Mouse (Mus musculus): Measurements from ENCODE around the gene Slc25a18. TPM values are rescaled to one million over a fixed set of nuclear protein-coding genes. Genes with fewer than 3 reads are reported as not detected.
A peak's percentile ranks its signal among the peaks of the same experiment; 100 is the strongest.

Gene Slc25a18
- polyA plus RNA-seq, 1 experiment from 2014 or later: 19.9 TPM

DNA sequence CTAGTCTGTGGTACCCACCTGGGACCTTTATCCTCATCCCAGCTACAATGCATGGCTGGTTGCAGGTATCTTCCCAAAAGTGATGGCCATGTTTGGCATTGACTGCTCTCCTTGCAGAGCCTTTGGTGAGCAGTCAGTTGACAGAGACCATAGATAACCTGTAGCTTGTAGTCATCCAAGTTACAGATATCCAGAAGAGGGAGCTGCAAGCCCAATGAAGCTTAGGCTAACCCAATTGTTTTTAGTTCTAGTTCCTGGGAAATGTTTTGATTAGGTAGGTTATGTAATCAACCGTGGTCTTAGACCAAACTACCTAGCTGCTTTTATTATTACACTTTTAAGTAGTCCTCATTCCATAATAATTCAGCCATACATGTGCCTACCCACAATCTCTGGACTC, 2.0 kb upstream of the Slc25a18 start:
- H3K9ac ChIP-seq (ENCODE audit: low read depth, low read length): no peak overlapping the region
- no peak overlapping the region for H3K4me3 ChIP-seq (ENCODE audit: low read depth, low read length)
- H3K27me3 ChIP-seq (ENCODE audit: control insufficient read depth, insufficient read depth, low read depth, low read length): no peaks in the 10 kb centered on the region
- no peaks in the 10 kb centered on the region for H3K9me3 ChIP-seq (replicated peaks; ENCODE audit: control insufficient read depth, low read length, poor library complexity, severe bottlenecking)
- no peaks in the 10 kb centered on the region for H3K36me3 ChIP-seq (ENCODE audit: control insufficient read depth, insufficient read depth, low read length)
- H3K4me2 ChIP-seq (ENCODE audit: low read length): no peak overlapping the region
- 91% methylated on average over 1 of the region's 1 CpGs for WGBS
- ATAC-seq: no peak
- H3K4me1 ChIP-seq (ENCODE audit: control insufficient read depth, insufficient read depth, low read length): peaks cover 11% of the 10 kb centered on the region
- H3K27ac ChIP-seq (ENCODE audit: low read length): no peak overlapping the region

DNA sequence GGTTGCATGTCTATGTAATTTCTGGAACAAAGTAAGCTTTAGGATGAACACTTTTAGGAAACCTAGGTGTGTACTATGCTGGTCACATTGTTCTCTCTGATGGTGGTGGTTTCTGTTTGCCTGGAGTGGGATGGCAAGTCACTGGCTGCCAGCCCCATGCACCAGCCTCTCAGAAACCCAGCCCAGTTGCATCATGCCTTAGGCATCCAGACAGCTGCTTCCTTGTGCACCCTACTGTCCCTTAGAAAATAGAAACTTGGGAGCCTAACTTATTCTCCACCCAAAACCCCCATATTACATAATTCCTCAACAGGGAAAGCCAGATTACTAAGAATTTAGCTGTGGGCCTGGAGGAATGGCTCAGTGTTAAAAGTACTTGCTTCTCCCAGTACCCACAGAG, 1.4 kb upstream of the Slc25a18 start:
- H3K27ac ChIP-seq (ENCODE audit: low read length): no peak overlapping the region; the same call in 1 of the 2 replicates
- no peaks in the 10 kb centered on the region for H3K9me3 ChIP-seq (replicated peaks; ENCODE audit: control insufficient read depth, low read length, poor library complexity, severe bottlenecking)
- ATAC-seq: no peak
- H3K4me1 ChIP-seq (ENCODE audit: control insufficient read depth, insufficient read depth, low read length): peaks cover 11% of the 10 kb centered on the region
- H3K27me3 ChIP-seq (ENCODE audit: control insufficient read depth, insufficient read depth, low read depth, low read length): no peaks in the 10 kb centered on the region
- no peaks in the 10 kb centered on the region for H3K36me3 ChIP-seq (ENCODE audit: control insufficient read depth, insufficient read depth, low read length)
- no peak overlapping the region for H3K4me3 ChIP-seq (ENCODE audit: low read depth, low read length)
- H3K9ac ChIP-seq (ENCODE audit: low read depth, low read length): no peak overlapping the region
- no peak overlapping the region for H3K4me2 ChIP-seq (ENCODE audit: low read length)

DNA sequence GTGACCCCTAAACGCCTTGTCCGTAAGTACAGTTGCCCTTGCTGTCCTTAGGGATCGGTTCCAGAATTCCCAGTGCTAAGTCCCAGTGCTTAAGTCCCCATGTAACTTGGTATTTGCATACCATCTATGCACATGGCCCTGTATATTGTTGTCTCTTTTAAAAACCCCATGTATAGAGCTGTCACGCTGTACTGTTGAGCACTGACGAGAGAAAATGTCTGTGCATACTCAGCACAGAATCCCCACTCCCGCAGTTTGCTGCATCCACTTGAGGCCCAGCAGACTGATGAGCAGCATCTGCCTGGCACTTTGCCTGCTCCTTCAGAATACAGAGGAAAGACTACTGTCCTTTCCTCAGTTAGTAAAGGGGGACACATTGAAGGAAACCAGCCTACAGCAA, 385 bp downstream of the Slc25a18 start:
- Histone ChIP-seq H3K4me3 (ENCODE audit: low read depth, low read length) (no peak overlapping the region), H3K9me3 (replicated peaks; ENCODE audit: control insufficient read depth, low read length, poor library complexity, severe bottlenecking) (no peaks in the 10 kb centered on the region), H3K36me3 (ENCODE audit: control insufficient read depth, insufficient read depth, low read length) (no peaks in the 10 kb centered on the region), H3K27me3 (ENCODE audit: control insufficient read depth, insufficient read depth, low read depth, low read length) (no peaks in the 10 kb centered on the region), H3K4me2 (ENCODE audit: low read length) (peak overlapping the region; percentile 33), H3K9ac (ENCODE audit: low read depth, low read length) (no peak overlapping the region), H3K4me1 (ENCODE audit: control insufficient read depth, insufficient read depth, low read length) (peaks cover 11% of the 10 kb centered on the region), H3K27ac (ENCODE audit: low read length) (peak overlapping the region; percentile 74)
- 40% methylated on average over 6 of the region's 6 CpGs for WGBS
- no peak for ATAC-seq

DNA sequence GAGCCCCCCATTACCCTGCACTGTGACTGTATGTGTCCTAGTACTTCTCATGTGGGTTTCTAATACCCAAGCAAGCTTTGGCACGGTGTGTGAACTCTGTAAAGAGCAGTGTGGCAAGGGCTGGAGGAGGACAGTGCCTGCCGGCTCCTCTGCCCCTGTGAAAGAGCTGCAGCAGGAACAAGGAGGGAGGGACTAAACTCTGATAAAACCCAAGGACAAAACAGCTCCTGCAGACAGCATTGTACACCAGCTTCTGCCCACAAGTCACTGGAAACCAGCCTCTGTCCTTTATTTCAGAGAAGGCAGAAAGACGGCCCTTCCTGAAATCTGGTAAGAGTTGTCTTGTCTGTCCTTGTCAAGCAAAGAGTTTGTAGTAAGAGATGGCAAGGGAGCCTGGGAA, 2.9 kb downstream of the Slc25a18 start:
- ATAC-seq: no peak
- Histone ChIP-seq H3K27ac (ENCODE audit: low read length) (no peak overlapping the region), H3K4me2 (ENCODE audit: low read length) (no peak overlapping the region), H3K9me3 (replicated peaks; ENCODE audit: control insufficient read depth, low read length, poor library complexity, severe bottlenecking) (no peaks in the 10 kb centered on the region), H3K9ac (ENCODE audit: low read depth, low read length) (no peak overlapping the region), H3K36me3 (ENCODE audit: control insufficient read depth, insufficient read depth, low read length) (no peaks in the 10 kb centered on the region), H3K27me3 (ENCODE audit: control insufficient read depth, insufficient read depth, low read depth, low read length) (no peaks in the 10 kb centered on the region), H3K4me3 (ENCODE audit: low read depth, low read length) (no peak overlapping the region), H3K4me1 (ENCODE audit: control insufficient read depth, insufficient read depth, low read length) (peaks cover 11% of the 10 kb centered on the region)
- WGBS: 84% methylated on average over 3 of the region's 3 CpGs

DNA sequence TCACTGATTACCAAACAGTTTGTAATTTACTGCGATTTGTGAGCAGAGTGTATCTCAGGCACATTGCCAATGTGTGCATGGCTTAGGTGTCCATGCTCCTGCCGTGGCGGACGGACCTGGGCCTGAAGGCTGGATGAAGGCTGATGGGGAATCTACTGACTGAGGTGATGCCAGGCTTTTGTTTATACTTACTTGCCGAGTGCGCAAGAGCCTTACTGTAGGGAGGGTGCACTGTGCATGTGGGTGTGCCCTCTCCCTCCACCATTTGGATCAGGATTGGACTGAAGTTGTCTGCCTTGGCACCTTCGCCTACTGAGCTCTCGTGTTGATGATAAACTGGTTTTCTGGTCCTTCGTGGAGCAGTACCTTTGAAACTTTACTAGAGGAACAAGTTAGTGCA, 4.2 kb downstream of the Slc25a18 start:
- Histone ChIP-seq H3K4me3 (ENCODE audit: low read depth, low read length) (no peak overlapping the region), H3K36me3 (ENCODE audit: control insufficient read depth, insufficient read depth, low read length) (no peaks in the 10 kb centered on the region), H3K9ac (ENCODE audit: low read depth, low read length) (no peak overlapping the region), H3K4me2 (ENCODE audit: low read length) (no peak overlapping the region), H3K4me1 (ENCODE audit: control insufficient read depth, insufficient read depth, low read length) (peaks cover 11% of the 10 kb centered on the region), H3K27ac (ENCODE audit: low read length) (no peak overlapping the region), H3K27me3 (ENCODE audit: control insufficient read depth, insufficient read depth, low read depth, low read length) (no peaks in the 10 kb centered on the region), H3K9me3 (replicated peaks; ENCODE audit: control insufficient read depth, low read length, poor library complexity, severe bottlenecking) (no peaks in the 10 kb centered on the region)
- no peak for ATAC-seq
- 88% methylated on average over 9 of the region's 9 CpGs for WGBS

DNA sequence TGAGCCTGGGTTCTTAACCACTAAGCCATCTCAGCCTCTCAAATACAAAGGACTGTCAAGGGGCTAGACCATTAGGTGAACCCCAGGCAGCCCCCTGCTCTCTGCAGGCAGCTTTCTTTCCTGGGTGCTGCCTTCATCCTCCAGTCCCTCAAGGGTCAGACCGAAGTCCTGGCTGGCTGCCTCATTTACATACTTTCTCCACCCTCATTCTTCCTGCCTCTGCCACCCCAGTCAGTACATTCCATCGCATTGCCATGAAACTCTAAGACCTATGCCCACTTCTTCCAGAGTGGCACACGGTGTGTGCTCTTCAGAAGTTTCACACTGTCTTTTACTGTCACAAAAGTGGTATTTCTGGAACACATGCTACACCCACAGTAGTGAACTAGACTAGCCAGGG, 4.8 kb downstream of the Slc25a18 start:
- H3K9me3 ChIP-seq (replicated peaks; ENCODE audit: control insufficient read depth, low read length, poor library complexity, severe bottlenecking): no peaks in the 10 kb centered on the region
- H3K27ac ChIP-seq (ENCODE audit: low read length): no peak overlapping the region
- no peak overlapping the region for H3K9ac ChIP-seq (ENCODE audit: low read depth, low read length)
- H3K27me3 ChIP-seq (ENCODE audit: control insufficient read depth, insufficient read depth, low read depth, low read length): no peaks in the 10 kb centered on the region
- H3K36me3 ChIP-seq (ENCODE audit: control insufficient read depth, insufficient read depth, low read length): no peaks in the 10 kb centered on the region
- 67% methylated on average over 3 of the region's 3 CpGs for WGBS
- H3K4me1 ChIP-seq (ENCODE audit: control insufficient read depth, insufficient read depth, low read length): peaks cover 7% of the 10 kb centered on the region
- no peak overlapping the region for H3K4me2 ChIP-seq (ENCODE audit: low read length)
- no peak overlapping the region for H3K4me3 ChIP-seq (ENCODE audit: low read depth, low read length)
- no peak for ATAC-seq

DNA sequence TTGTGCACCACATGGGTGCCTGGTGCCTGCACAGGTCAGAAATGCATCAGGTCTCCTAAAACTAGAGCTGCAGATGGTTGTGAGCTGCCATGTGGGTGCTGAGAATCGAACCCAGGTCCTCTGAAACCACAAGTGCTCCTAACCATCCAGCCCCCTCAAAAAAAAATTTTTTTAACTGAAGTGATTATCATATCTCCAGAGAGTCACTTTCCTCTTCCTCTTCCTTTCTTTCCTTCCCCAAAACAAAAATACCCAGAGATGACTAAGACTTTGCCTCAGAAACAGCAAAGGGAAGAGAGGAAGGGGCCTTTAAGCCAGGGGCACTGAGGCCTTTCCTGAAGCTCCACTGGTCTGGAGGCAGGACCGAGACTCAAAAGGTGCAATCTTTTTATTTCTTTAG, 9.6 kb downstream of the Slc25a18 start:
- Histone ChIP-seq H3K4me3 (ENCODE audit: low read depth, low read length) (no peak overlapping the region), H3K36me3 (ENCODE audit: control insufficient read depth, insufficient read depth, low read length) (no peaks in the 10 kb centered on the region), H3K4me1 (ENCODE audit: control insufficient read depth, insufficient read depth, low read length) (peaks cover 4% of the 10 kb centered on the region; the same call in 1 of the 2 replicates), H3K27ac (ENCODE audit: low read length) (no peak overlapping the region), H3K27me3 (ENCODE audit: control insufficient read depth, insufficient read depth, low read depth, low read length) (no peaks in the 10 kb centered on the region), H3K9me3 (replicated peaks; ENCODE audit: control insufficient read depth, low read length, poor library complexity, severe bottlenecking) (no peaks in the 10 kb centered on the region), H3K9ac (ENCODE audit: low read depth, low read length) (no peak overlapping the region), H3K4me2 (ENCODE audit: low read length) (no peak overlapping the region)
- ATAC-seq: no peak
- 82% methylated on average over 2 of the region's 2 CpGs for WGBS

DNA sequence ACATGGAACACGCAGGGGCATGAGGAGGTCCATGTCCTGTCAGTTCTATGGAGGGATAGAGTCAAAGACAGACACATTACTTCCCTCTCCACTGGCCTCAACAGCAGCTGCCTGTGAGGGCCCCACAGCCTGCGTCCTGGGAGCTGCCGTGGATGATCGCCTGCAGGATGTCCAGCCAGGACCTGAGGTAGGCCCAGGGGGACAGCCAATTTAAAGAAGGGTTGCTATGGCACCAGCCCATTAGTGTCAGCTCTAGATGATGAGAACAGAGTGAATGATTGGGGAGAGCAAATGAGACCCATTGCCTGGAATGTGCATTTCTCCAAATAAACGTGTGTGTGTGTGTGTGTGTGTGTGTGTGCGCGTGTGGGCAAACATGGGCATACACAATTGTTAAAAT, 11.0 kb downstream of the Slc25a18 start:
- H3K27me3 ChIP-seq (ENCODE audit: control insufficient read depth, insufficient read depth, low read depth, low read length): no peaks in the 10 kb centered on the region
- no peak for ATAC-seq
- peaks cover 4% of the 10 kb centered on the region; the same call in 1 of the 2 replicates for H3K4me1 ChIP-seq (ENCODE audit: control insufficient read depth, insufficient read depth, low read length)
- H3K9ac ChIP-seq (ENCODE audit: low read depth, low read length): 0 out of 2 replicates have a peak overlapping the region, but pooled peaks have one; percentile 10
- H3K4me2 ChIP-seq (ENCODE audit: low read length): no peak overlapping the region
- WGBS: 49% methylated on average over 7 of the region's 7 CpGs
- H3K27ac ChIP-seq (ENCODE audit: low read length): no peak overlapping the region
- H3K36me3 ChIP-seq (ENCODE audit: control insufficient read depth, insufficient read depth, low read length): no peaks in the 10 kb centered on the region
- no peaks in the 10 kb centered on the region for H3K9me3 ChIP-seq (replicated peaks; ENCODE audit: control insufficient read depth, low read length, poor library complexity, severe bottlenecking)
- no peak overlapping the region for H3K4me3 ChIP-seq (ENCODE audit: low read depth, low read length)

DNA sequence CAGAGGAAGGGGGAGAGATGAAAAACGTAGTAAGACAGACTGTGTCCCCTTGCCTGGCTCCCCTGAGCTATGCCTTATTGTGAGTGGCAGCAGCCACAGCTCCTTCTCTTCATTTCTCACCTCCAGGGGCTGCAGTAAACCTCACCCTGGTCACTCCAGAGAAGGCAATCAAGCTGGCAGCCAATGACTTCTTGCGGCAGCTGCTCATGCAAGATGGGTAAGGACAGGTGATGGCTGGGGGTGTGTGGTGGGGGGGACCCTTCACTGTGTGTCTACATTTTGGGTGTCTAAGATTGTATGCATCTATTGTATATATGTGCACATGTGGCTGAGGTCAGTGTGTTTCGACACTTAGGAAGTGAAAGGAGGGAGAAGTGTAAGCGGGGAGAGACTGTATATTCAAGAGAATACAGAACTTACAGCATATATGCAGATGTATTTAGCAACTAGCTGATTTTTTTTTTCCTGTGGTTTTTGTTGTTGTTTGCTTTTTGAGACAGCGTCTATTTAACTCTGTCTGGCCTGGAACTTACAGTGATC, 14.8 kb downstream of the Slc25a18 start:
- no peak overlapping the region for H3K27ac ChIP-seq (ENCODE audit: low read length)
- WGBS: 87% methylated on average over 5 of the region's 5 CpGs
- no peak overlapping the region for H3K4me3 ChIP-seq (ENCODE audit: low read depth, low read length)
- no peak for ATAC-seq
- H3K36me3 ChIP-seq (ENCODE audit: control insufficient read depth, insufficient read depth, low read length): peaks cover 11% of the 10 kb centered on the region
- H3K27me3 ChIP-seq (ENCODE audit: control insufficient read depth, insufficient read depth, low read depth, low read length): no peaks in the 10 kb centered on the region
- no peak overlapping the region for H3K4me2 ChIP-seq (ENCODE audit: low read length)
- H3K9ac ChIP-seq (ENCODE audit: low read depth, low read length): no peak overlapping the region
- no peaks in the 10 kb centered on the region for H3K9me3 ChIP-seq (replicated peaks; ENCODE audit: control insufficient read depth, low read length, poor library complexity, severe bottlenecking)
- peaks cover 4% of the 10 kb centered on the region; the same call in 1 of the 2 replicates for H3K4me1 ChIP-seq (ENCODE audit: control insufficient read depth, insufficient read depth, low read length)

Data from midbrain, embryonic 16.5 days (tissue).